Mouse (Mus musculus) liver, postnatal 0 days (tissue): ENCODE measurements around the gene Olfr67. TPM values are rescaled to one million over a fixed set of nuclear protein-coding genes. Genes with fewer than 3 reads are reported as not detected.

Source experiments
- ATAC-seq: fragments of 200-750 bp; cut with Nextera tagmentation; 2 replicates; pipeline ENCODE4 v1.8.0; 2017; ENCODE audit warnings: mild to moderate bottlenecking, moderate library complexity
- DNase-seq: peaks from one replicate; pipeline ENCODE4 v3.0.0-alpha.2; 2016
- H3K27ac ChIP-seq: fragments of 300-500 bp; sonication (generic); 2 replicates; pipeline ENCODE4 v1.5.1; 2014; ENCODE audit warnings: antibody characterized with exemption, moderate library complexity, mild to moderate bottlenecking, low read depth
- H3K27me3 ChIP-seq: fragments of 300-500 bp; sonication (generic); 2 replicates; pipeline ENCODE4 v1.6.1; 2014; ENCODE audit warnings: low read length, control low read depth, mixed read lengths; ENCODE audit not compliant: insufficient read depth
- H3K36me3 ChIP-seq: fragments of 300-500 bp; sonication (generic); replicated peaks from 2 replicates; pipeline ENCODE4 v1.6.1; 2014; ENCODE audit warnings: mild to moderate bottlenecking, control low read depth, low read length, moderate library complexity, mixed read lengths; ENCODE audit not compliant: insufficient read depth
- H3K4me1 ChIP-seq: fragments of 300-500 bp; sonication (generic); 2 replicates; pipeline ENCODE4 v1.6.1; 2014; ENCODE audit warnings: antibody characterized with exemption, mild to moderate bottlenecking, control low read depth; ENCODE audit not compliant: insufficient read depth
- H3K4me2 ChIP-seq: fragments of 300-500 bp; sonication (generic); 2 replicates; pipeline ENCODE4 v1.6.1; 2014; ENCODE audit warnings: low read depth, mild to moderate bottlenecking, low read length, moderate library complexity, mixed read lengths
- H3K4me3 ChIP-seq: fragments of 300-500 bp; sonication (generic); 2 replicates; pipeline ENCODE4 v1.5.1; 2014; ENCODE audit warnings: low read depth, low read length
- H3K9ac ChIP-seq: fragments of 300-500 bp; sonication (generic); replicated peaks from 2 replicates; pipeline ENCODE4 v1.6.1; 2014; ENCODE audit warnings: mild to moderate bottlenecking, moderate library complexity
- H3K9me3 ChIP-seq: fragments of 300-500 bp; sonication (generic); 2 replicates; pipeline ENCODE4 v1.6.1; 2016; ENCODE audit warnings: mild to moderate bottlenecking, control low read depth, low read length, mixed read lengths
- CTCF ChIP-seq: sonication (generic); IDR thresholded peaks from 2 replicates; pipeline ENCODE4 v1.5.1; 2016; ENCODE audit warnings: antibody characterized with exemption, low read depth
- EP300 ChIP-seq: IDR thresholded peaks from 2 replicates; pipeline ENCODE4 v1.6.1; 2016; ENCODE audit warnings: antibody characterized with exemption, low read depth, mild to moderate bottlenecking
- WGBS: fragments of 180-500 bp; shearing (Covaris S2); extraction: QIAGEN DNeasy Blood & Tissue Kit; methylation state at CpG from one replicate; pipeline ENCODE4 v1.1.7; 2014; ENCODE audit not compliant: insufficient replicate concordance; 5-methylcytosine and 5-hydroxymethylcytosine counted together
- polyA plus RNA-seq: library from polyadenylated mRNA; unstranded; fragments of >200 nt; fragmentation: Nextera tagmentation; extraction: Ambion mirVana; gene quantifications from 2 replicates; pipeline ENCODE4 v1.2.1, GENCODE M21; 2015

The Olfr67 gene
- polyA plus RNA-seq, 1 experiment from 2014 or later = 0.02 TPM

- H3K9me3 ChIP-seq = no peaks in the 10 kb centered on the region
- H3K4me1 ChIP-seq = no peaks in the 10 kb centered on the region
- H3K4me3 ChIP-seq = no peak within 1 kb of the TSS
- no peaks in the 10 kb centered on the region for H3K36me3 ChIP-seq
- ATAC-seq = no peak
- no peak within 1 kb of the TSS for H3K27ac ChIP-seq
- WGBS = 70% methylated on average over 2 of the region's 2 CpGs
- DNase-seq = no peak
- no peak within 1 kb of the TSS for H3K9ac ChIP-seq
- no peak for TF ChIP-seq EP300
- TF ChIP-seq CTCF = no peak
- H3K4me2 ChIP-seq = no peak within 1 kb of the TSS
- H3K27me3 ChIP-seq = no peaks in the 10 kb centered on the region
Observed at GRCm38 (mm10) chr7:103744843-103745242, 46.8 kb downstream of the Olfr67 start, which contains the start of gene Olfr629. Olfr629 (minus strand) TSS chr7:103744943.

Other genes starting within 250 kb of the Olfr67 start
- gene Olfr612, start 249.1 kb downstream of the Olfr67 start, polyA plus RNA-seq = not detected in 2 replicates
- gene Olfr613, start 243.7 kb downstream of the Olfr67 start, polyA plus RNA-seq = not detected in 2 replicates
- gene Olfr615, start 235.7 kb downstream of the Olfr67 start, polyA plus RNA-seq = not detected in 2 replicates
- gene Olfr616, start 222.7 kb downstream of the Olfr67 start, polyA plus RNA-seq = not detected in 2 replicates
- gene Olfr617, start 218.8 kb downstream of the Olfr67 start, polyA plus RNA-seq = not detected in 2 replicates
- gene Olfr618, start 201.7 kb downstream of the Olfr67 start, polyA plus RNA-seq = not detected in 2 replicates
- not detected in 2 replicates for gene Olfr619, start 191.2 kb downstream of the Olfr67 start, polyA plus RNA-seq
- not detected in 2 replicates for gene Olfr620, start 179.3 kb downstream of the Olfr67 start, polyA plus RNA-seq
- gene Olfr622, start 149.1 kb downstream of the Olfr67 start, polyA plus RNA-seq = not detected in 2 replicates
- not detected in 2 replicates for gene Olfr623, start 128.1 kb downstream of the Olfr67 start, polyA plus RNA-seq
- 0.01 TPM in 1 of 2 replicates, not detected in the other for gene Olfr624, start 120.6 kb downstream of the Olfr67 start, polyA plus RNA-seq
- not detected in 2 replicates for gene Olfr625-ps1, start 109.1 kb downstream of the Olfr67 start, polyA plus RNA-seq
- gene Olfr243, start 77.2 kb downstream of the Olfr67 start, polyA plus RNA-seq = not detected in 2 replicates
- not detected in 2 replicates for gene Olfr628, start 61.4 kb downstream of the Olfr67 start, polyA plus RNA-seq
- gene Olfr629, start 46.9 kb downstream of the Olfr67 start, polyA plus RNA-seq = 0.07 and 0.09 TPM in 2 replicates
- not detected in 2 replicates for gene Olfr630, start 34.5 kb downstream of the Olfr67 start, polyA plus RNA-seq
- 0.04 TPM in 1 of 2 replicates, not detected in the other for gene Olfr69, start 20.2 kb downstream of the Olfr67 start, polyA plus RNA-seq
- gene Olfr68, start 12.1 kb downstream of the Olfr67 start, polyA plus RNA-seq = not detected in 2 replicates
- 16,738 and 17,184 TPM in 2 replicates for gene Hbb-bt, start 22.2 kb upstream of the Olfr67 start, polyA plus RNA-seq
- gene Hbb-bs, start 36.3 kb upstream of the Olfr67 start, polyA plus RNA-seq = 51,353 and 55,260 TPM in 2 replicates
- not detected in 2 replicates for gene Hbb-bh2, start 48.7 kb upstream of the Olfr67 start, polyA plus RNA-seq
- gene Hbb-bh1, start 51.3 kb upstream of the Olfr67 start, polyA plus RNA-seq = 1.8 and 2.5 TPM in 2 replicates
- 5.5 and 5.6 TPM in 2 replicates for gene Hbb-y, start 61.4 kb upstream of the Olfr67 start, polyA plus RNA-seq
- gene Olfr66, start 94.4 kb upstream of the Olfr67 start, polyA plus RNA-seq = not detected in 2 replicates
- gene Olfr64, start 102.7 kb upstream of the Olfr67 start, polyA plus RNA-seq = not detected in 2 replicates
- not detected in 2 replicates for gene Olfr65, start 111.7 kb upstream of the Olfr67 start, polyA plus RNA-seq
- gene Olfr631, start 137.0 kb upstream of the Olfr67 start, polyA plus RNA-seq = not detected in 2 replicates
- gene Olfr632, start 142.5 kb upstream of the Olfr67 start, polyA plus RNA-seq = 0.06 TPM in 1 of 2 replicates, not detected in the other
- gene Olfr633, start 152.6 kb upstream of the Olfr67 start, polyA plus RNA-seq = not detected in 2 replicates
- not detected in 2 replicates for gene Olfr635, start 179.3 kb upstream of the Olfr67 start, polyA plus RNA-seq
- gene Olfr638, start 206.9 kb upstream of the Olfr67 start, polyA plus RNA-seq = not detected in 2 replicates
- gene Olfr639, start 225.5 kb upstream of the Olfr67 start, polyA plus RNA-seq = not detected in 2 replicates
- not detected in 2 replicates for gene Olfr640, start 233.8 kb upstream of the Olfr67 start, polyA plus RNA-seq
- not detected in 2 replicates for gene Olfr641, start 243.6 kb upstream of the Olfr67 start, polyA plus RNA-seq